Mouse (Mus musculus) telencephalon, adult 2 months (tissue): ENCODE measurements around the gene Vmn2r62.
"Not testable (repeated sequence)": the region's sequence is repeated elsewhere in the genome, so short reads cannot be mapped to it uniquely, and the experiment has no call there.

Source experiments
- DNase-seq: peaks from one replicate; pipeline ENCODE4 v3.0.0-alpha.2; 2011; ENCODE audit warnings: low read depth, low spot score

The Vmn2r62 gene

DNA sequence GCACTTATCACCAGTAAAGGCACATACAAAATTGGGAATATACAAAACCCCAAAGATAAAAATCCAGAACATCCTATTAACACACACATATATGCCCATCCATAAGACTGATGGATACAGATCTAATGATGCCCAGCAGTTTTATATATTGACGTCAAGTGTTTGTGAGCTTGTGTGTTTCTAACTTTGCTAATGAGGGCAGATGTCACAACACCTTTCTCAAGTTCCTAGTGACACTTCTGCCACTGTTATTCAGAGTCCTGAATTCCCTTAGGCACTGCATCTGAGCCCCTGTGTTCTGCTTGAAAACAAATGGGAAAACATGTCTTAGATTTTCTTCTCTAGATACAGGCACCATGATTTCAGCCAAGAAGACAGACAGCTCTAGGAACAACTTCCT, at the start of gene Vmn2r62:
Gene Vmn2r62 (minus strand): TSS at position 101 of the 400 bp plus-strand sequence.
- not testable (repeated sequence) for DNase-seq

DNA sequence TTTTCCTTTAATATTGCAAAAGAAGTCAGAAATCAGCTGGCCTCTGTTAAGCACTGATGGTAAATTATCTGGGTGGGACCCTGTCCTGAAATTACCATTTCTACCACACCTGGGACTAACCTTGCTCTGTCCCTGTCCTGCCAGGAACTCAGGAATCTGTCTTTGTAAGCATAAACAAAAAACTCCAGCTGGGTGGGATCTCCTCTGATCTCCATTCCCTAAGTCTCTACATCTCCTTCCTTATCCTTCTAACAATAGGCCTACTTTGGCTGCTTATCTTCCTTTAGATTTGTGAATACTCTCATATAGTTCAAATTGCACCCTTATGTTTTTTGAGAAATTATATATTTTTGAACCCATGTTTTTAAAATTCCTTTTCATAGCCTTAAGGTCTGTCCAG, 45.0 kb upstream of the Vmn2r62 start:
- DNase-seq, result not testable (repeated sequence)

DNA sequence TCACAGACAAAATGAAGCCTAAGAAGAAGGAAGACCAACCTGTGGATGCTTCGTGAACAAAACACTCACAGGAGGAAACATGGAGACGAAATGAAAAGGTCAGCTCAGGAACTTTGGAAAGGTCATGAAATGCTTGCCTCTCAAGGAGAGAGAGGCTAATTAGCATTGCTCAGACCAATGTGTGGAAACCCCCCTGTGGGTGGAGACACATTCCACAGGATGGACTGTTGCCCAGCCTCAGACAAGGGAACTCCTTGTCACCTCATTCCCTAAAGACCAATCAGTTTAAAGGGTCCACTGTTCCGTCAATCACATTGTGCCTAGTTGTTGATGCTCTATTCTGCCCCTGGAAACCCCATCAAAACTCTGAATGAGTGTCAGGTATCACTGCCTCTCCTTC, 38.9 kb upstream of the Vmn2r62 start:
- no peak for DNase-seq

DNA sequence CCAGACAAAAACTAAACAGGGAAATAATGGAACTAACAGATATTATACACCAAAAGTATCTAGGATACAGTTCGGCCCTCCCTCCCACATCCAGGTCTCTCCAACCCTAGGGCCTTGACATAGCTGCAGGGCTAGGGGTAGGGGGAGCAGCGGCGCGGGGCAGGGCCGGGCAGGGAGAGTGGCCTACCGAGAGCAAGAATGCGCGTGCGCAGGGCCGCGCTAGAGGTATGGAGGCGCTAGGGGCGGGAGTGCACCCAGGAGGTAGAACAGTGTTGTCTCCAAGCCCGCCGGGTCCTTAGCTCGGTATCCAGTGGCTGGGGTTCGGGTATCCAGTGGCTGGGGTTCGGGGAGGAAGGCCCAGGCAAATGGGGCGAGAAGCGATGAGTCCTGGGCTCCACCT, 43.5 kb downstream of the Vmn2r62 start:
- DNase-seq, result no peak

DNA sequence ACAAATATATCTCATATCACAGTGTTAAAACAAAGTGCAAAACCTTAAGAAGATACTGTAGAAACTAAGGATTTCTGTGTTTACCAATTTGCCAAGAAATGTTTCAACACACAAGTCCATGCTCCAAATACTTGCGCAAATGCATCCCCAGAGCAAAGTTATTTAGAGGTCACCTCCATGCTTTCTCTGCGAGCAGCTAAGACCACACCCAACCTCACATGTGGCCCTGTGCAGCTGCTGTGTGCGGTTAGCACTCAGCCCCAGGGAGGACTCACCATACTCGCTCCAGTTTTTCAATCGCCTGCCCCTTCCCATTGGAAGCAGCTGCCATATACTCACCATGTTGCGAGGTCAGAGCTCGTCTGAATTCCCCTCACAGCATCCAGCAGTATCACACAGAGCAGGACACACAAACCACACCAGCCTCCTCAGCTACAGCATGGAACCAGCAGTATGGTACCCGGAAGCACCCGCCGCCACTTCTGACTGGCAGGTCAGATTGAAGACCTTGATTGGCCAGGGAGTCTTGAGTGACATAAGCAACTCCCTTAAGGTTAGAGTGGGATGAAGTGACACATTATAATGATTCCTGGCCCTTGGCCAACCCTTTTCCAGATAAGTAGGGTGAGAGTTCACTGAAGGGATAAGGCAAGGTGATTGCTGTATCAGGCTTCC, 54.7 kb downstream of the Vmn2r62 start:
- no peak for DNase-seq

DNA sequence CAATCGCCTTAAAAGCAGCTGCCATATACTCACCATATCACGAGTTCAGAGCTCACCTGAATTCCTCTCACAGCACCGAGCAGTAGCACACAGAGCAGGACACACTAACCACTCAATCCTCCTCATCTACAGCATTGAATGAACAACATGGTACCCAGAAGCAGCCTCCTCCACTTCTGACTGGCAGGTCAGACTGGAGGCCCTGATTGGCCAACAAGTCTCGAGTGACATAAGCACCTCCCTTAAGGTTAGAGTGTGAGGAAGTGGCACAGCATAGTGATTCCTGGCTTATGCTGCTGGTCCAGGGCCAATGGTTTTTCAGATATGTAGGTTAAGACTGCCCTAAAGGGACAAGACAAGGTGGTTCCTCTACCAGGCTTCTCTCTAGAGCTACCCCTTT, 66.4 kb downstream of the Vmn2r62 start, which contains the start of gene Gm17067:
Gene Gm17067 (minus strand): TSS at position 101 of the 400 bp plus-strand sequence.
- not testable (repeated sequence) for DNase-seq
